Mouse (Mus musculus) limb, embryonic 10.5 days (tissue): Measurements from ENCODE around the gene Tob1. TPM values are rescaled to one million over a fixed set of nuclear protein-coding genes. Genes with fewer than 3 reads are reported as not detected.

ENCODE experiments used
- DNase-seq: peaks from one replicate; pipeline ENCODE4 v3.0.0-alpha.2; 2017; ENCODE audit warnings: low spot score
- H3K27ac ChIP-seq: fragments of 300-500 bp; sonication (generic); 2 replicates; pipeline ENCODE4 v1.5.1; 2016; ENCODE audit warnings: mild to moderate bottlenecking
- H3K27me3 ChIP-seq: fragments of 300-500 bp; sonication (generic); 2 replicates; pipeline ENCODE4 v1.6.1; 2016; ENCODE audit warnings: low read depth, mild to moderate bottlenecking; ENCODE audit not compliant: poor library complexity, severe bottlenecking
- H3K36me3 ChIP-seq: fragments of 300-500 bp; sonication (generic); 2 replicates; pipeline ENCODE4 v1.6.1; 2016; ENCODE audit warnings: mild to moderate bottlenecking, moderate library complexity
- H3K4me1 ChIP-seq: fragments of 300-500 bp; sonication (generic); 2 replicates; pipeline ENCODE4 v1.6.1; 2016
- H3K4me3 ChIP-seq: fragments of 300-500 bp; sonication (generic); 2 replicates; pipeline ENCODE4 v1.5.1; 2016; ENCODE audit warnings: mild to moderate bottlenecking, moderate library complexity
- H3K9me3 ChIP-seq: fragments of 300-500 bp; sonication (generic); replicated peaks from 2 replicates; pipeline ENCODE4 v1.6.1; 2016; ENCODE audit warnings: mild to moderate bottlenecking
- WGBS: fragments of 180-500 bp; shearing (Covaris S2); methylation state at CpG from one replicate; pipeline ENCODE4 v1.1.7; 2016; 5-methylcytosine and 5-hydroxymethylcytosine counted together
- polyA plus RNA-seq: library from polyadenylated mRNA; unstranded; fragments of >200 nt; fragmentation: Nextera tagmentation; extraction: Ambion mirVana; gene quantifications from 2 replicates; pipeline ENCODE4 v1.2.1, GENCODE M21; 2016

Gene Tob1
- polyA plus RNA-seq, 1 experiment from 2014 or later: 22.5 TPM

DNA sequence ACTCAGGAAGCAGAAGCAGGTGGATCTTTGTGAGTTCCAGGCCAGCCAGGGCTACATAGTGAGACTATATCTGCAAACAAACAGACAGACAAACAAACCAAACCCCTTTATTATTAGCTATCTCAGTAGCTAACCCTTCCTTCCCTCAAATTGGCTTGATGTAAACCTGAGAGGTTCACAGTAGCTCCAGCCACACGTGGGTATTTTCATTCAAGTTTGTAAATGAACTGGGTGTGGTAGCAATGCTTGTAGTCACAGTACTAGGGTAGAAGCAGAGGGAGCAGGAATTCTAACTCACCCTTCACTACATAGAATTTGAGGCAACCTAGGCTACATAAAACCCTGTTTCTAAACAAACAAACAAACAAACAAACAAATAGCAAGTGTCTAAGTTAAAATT is 31.5 kb upstream of the Tob1 start:
- Histone ChIP-seq H3K4me3 (no peak overlapping the region), H3K4me1 (peaks cover 11% of the 10 kb centered on the region; the same call in 1 of the 2 replicates)
- WGBS: 13% methylated on average over 1 of the region's 1 CpGs

GRCm38 (mm10) chr11:94180194-94180593 is 31.1 kb upstream of the Tob1 start:
- Histone ChIP-seq H3K27me3 (no peaks in the 10 kb centered on the region; the same call in 1 of the 2 replicates), H3K9me3 (no peaks in the 10 kb centered on the region), H3K4me1 (peaks cover 10% of the 10 kb centered on the region; the same call in 1 of the 2 replicates), H3K27ac (no peak overlapping the region), H3K36me3 (no peaks in the 10 kb centered on the region), H3K4me3 (no peak overlapping the region)
- WGBS: 83% methylated on average over 4 of the region's 4 CpGs
- no peak for DNase-seq

More for the DNA sequence above, 31.5 kb upstream of the Tob1 start:
- Histone ChIP-seq H3K27ac (no peak overlapping the region), H3K27me3 (no peaks in the 10 kb centered on the region), H3K9me3 (no peaks in the 10 kb centered on the region), H3K36me3 (no peaks in the 10 kb centered on the region)
- no peak for DNase-seq

DNA sequence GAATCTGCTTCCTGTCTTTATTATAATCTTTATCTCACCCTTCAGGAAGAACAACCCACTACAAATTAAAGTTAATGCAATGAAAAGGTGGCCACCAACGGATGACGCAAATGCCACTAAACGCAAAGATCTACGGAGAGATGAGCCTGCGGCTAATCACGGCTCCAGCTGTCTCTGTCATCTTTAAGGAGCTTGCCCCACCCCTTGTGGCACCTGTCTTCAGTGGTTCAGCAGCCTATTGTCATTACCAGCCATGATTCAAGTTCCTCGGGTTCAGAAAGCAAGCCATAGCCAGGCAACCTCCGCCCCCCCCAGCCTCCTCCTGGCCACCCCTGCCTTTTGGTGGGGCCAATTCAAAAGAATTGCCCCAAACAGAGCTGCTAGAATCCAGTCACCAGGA is 29.6 kb upstream of the Tob1 start:
- H3K4me1 ChIP-seq: 0 out of 2 replicates have a peak, but pooled peaks cover 3% of the 10 kb centered on the region
- H3K36me3 ChIP-seq: no peaks in the 10 kb centered on the region
- H3K27me3 ChIP-seq: no peaks in the 10 kb centered on the region; the same call in 1 of the 2 replicates
- no peak overlapping the region for H3K27ac ChIP-seq
- H3K4me3 ChIP-seq: no peak overlapping the region
- DNase-seq: no peak
- H3K9me3 ChIP-seq: no peaks in the 10 kb centered on the region
- WGBS: 94% methylated on average over 8 of the region's 8 CpGs

DNA sequence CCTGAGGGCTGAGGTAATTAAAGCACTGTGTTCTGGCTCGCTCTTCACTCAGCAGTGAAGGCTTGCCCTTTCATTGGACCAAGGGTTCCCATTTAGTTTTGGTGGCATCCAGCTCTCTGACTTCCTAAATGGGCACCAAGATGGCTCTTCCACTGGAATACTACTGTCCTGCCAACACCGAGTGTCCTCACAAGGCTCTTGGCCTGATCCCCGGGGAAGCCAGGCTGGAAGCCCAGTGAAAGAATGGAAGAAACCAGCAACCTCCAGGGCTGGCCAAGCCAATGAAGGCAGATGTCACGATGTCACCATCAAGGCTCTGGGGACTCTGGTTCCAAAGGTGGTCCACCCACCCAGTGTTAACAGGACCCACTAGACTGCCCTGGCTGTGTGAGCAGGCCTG is 28.5 kb upstream of the Tob1 start:
- Histone ChIP-seq H3K27ac (no peak overlapping the region), H3K4me3 (no peak overlapping the region), H3K27me3 (no peaks in the 10 kb centered on the region; the same call in 1 of the 2 replicates), H3K9me3 (no peaks in the 10 kb centered on the region), H3K36me3 (no peaks in the 10 kb centered on the region), H3K4me1 (0 out of 2 replicates have a peak, but pooled peaks cover 3% of the 10 kb centered on the region)
- WGBS: 88% methylated on average over 4 of the region's 4 CpGs
- no peak for DNase-seq

- Histone ChIP-seq H3K27ac (no peak overlapping the region), H3K36me3 (no peaks in the 10 kb centered on the region), H3K4me3 (no peak overlapping the region), H3K4me1 (0 out of 2 replicates have a peak, but pooled peaks cover 3% of the 10 kb centered on the region), H3K27me3 (no peaks in the 10 kb centered on the region; the same call in 1 of the 2 replicates), H3K9me3 (no peaks in the 10 kb centered on the region)
- 83% methylated on average over 5 of the region's 5 CpGs for WGBS
- DNase-seq: no peak
Measured at GRCm38 (mm10) chr11:94183120-94183519, 28.1 kb upstream of the Tob1 start.

DNA sequence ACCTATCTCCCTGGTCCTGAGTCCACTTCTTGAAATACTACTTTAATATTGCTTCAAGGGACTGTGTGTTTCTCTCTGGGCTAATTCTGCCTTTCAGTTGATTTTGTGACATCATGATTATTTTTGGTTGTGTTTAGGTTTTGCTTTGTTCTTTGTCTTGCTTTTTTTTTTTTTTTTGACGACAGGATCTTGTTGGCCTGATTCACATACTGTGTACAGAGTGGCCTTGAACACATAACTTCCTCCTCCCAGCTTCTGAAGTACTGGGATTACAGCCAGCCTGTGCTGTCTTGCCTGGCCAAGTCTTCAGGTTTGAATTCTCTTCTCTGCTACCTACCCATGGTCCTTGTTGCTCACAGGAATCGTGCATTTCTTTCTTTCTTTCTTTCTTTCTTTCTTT is 27.6 kb upstream of the Tob1 start:
- no peak for DNase-seq
- 83% methylated on average over 2 of the region's 2 CpGs for whole genome bisulfite sequencing
- no peak overlapping the region for H3K27ac ChIP-seq
- H3K4me1 ChIP-seq: 0 out of 2 replicates have a peak, but pooled peaks cover 3% of the 10 kb centered on the region
- H3K4me3 ChIP-seq: no peak overlapping the region
- H3K9me3 ChIP-seq: no peaks in the 10 kb centered on the region
- H3K27me3 ChIP-seq: no peaks in the 10 kb centered on the region; the same call in 1 of the 2 replicates
- no peaks in the 10 kb centered on the region for H3K36me3 ChIP-seq

DNA sequence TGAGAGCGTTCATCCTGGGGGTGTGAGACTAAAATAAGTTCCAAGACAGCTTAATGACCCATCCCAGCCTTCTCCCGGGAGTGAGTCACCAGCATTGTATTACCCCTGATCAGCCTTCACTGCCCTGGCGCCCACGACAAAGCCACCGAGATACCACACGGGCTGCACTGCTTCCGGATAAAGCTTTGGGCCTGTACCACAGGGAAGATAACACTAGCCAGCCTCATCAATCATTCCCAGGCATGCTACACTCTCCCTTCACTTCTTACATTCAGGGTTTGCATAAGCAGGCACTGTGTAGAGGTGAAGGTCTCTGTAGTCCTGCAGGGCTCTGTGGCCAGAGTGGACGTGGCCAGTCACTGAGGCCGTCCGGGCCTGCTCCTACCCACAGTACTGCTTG is 21.7 kb upstream of the Tob1 start:
- Histone ChIP-seq H3K4me1 (peaks cover 13% of the 10 kb centered on the region), H3K27me3 (no peaks in the 10 kb centered on the region; the same call in 1 of the 2 replicates), H3K4me3 (no peak overlapping the region), H3K9me3 (no peaks in the 10 kb centered on the region), H3K36me3 (no peaks in the 10 kb centered on the region), H3K27ac (peak overlapping the region; percentile 4; the same call in 1 of the 2 replicates)
- no peak for DNase-seq
- 77% methylated on average over 10 of the region's 10 CpGs for WGBS

- Histone ChIP-seq H3K4me3 (no peak overlapping the region), H3K36me3 (no peaks in the 10 kb centered on the region), H3K27ac (peak overlapping the region; percentile 59), H3K4me1 (peaks cover 13% of the 10 kb centered on the region), H3K9me3 (no peaks in the 10 kb centered on the region), H3K27me3 (no peaks in the 10 kb centered on the region)
- DNase-seq: no peak
- 93% methylated on average over 5 of the region's 5 CpGs for WGBS
Measured at GRCm38 (mm10) chr11:94190665-94191064, 20.6 kb upstream of the Tob1 start.

- Histone ChIP-seq H3K27me3 (no peaks in the 10 kb centered on the region), H3K4me3 (no peak overlapping the region), H3K36me3 (no peaks in the 10 kb centered on the region), H3K9me3 (no peaks in the 10 kb centered on the region), H3K27ac (no peak overlapping the region), H3K4me1 (peaks cover 13% of the 10 kb centered on the region)
- 85% methylated on average over 2 of the region's 2 CpGs for WGBS
- DNase-seq: no peak
Measured at GRCm38 (mm10) chr11:94193109-94193508, 18.1 kb upstream of the Tob1 start.

- no peaks in the 10 kb centered on the region for H3K36me3 ChIP-seq
- no peak overlapping the region for H3K27ac ChIP-seq
- no peaks in the 10 kb centered on the region for H3K27me3 ChIP-seq
- no peak overlapping the region for H3K4me3 ChIP-seq
- no peak for DNase-seq
- 78% methylated on average over 3 of the region's 3 CpGs for WGBS
- H3K9me3 ChIP-seq: no peaks in the 10 kb centered on the region
- H3K4me1 ChIP-seq: no peaks in the 10 kb centered on the region
Measured at GRCm38 (mm10) chr11:94196311-94196710, 14.9 kb upstream of the Tob1 start.

DNA sequence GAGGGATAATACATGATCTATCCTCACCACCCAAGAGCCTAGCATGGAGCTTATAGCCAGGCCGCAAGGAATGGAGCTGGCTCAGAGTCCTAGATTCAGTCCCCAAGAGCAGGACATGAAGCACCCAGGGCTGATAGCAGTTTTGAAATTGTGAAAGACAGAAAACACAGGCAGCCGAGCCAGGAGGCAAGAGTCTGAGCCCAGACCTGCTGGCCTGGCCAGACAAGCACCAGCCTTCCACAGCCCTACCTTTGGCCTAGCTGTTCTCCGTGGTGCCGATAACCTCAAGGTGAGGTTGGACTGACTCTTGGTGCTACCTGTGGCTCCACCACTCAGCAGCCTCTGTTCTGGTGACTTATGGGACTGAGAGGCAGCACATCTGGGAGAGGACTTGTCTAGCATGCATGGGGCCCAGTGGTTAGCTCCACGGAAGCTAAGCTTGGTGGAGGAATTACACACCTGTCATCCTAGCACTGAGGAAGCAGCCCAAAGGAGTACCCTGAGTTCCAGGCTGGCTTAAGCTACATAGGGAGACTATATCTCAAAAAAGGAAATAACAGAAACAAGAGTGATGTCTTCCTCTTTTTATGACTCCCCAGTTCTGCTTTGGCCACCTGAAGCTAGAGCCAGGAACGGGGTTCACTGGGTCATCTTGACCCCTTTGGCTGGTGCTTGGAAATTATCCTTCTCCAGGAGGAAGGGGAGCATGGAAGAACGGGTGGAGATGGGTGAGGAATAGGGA is 12.7 kb upstream of the Tob1 start:
- H3K27me3 ChIP-seq: no peaks in the 10 kb centered on the region
- H3K9me3 ChIP-seq: no peaks in the 10 kb centered on the region
- H3K36me3 ChIP-seq: no peaks in the 10 kb centered on the region
- WGBS: 88% methylated on average over 7 of the region's 7 CpGs
- H3K27ac ChIP-seq: no peak overlapping the region
- H3K4me3 ChIP-seq: no peak overlapping the region
- H3K4me1 ChIP-seq: no peaks in the 10 kb centered on the region
- DNase-seq: no peak

GRCm38 (mm10) chr11:94199771-94200170 is 11.5 kb upstream of the Tob1 start:
- Histone ChIP-seq H3K4me3 (no peak overlapping the region), H3K9me3 (no peaks in the 10 kb centered on the region), H3K27ac (no peak overlapping the region), H3K36me3 (no peaks in the 10 kb centered on the region), H3K4me1 (no peaks in the 10 kb centered on the region), H3K27me3 (no peaks in the 10 kb centered on the region)
- 78% methylated on average over 2 of the region's 2 CpGs for WGBS
- DNase-seq: no peak

GRCm38 (mm10) chr11:94200422-94200821 is 10.8 kb upstream of the Tob1 start:
- Histone ChIP-seq H3K27me3 (no peaks in the 10 kb centered on the region), H3K4me1 (no peaks in the 10 kb centered on the region), H3K4me3 (no peak overlapping the region), H3K36me3 (no peaks in the 10 kb centered on the region), H3K9me3 (no peaks in the 10 kb centered on the region), H3K27ac (no peak overlapping the region)
- WGBS: 83% methylated on average over 4 of the region's 4 CpGs
- no peak for DNase-seq
